Mouse (Mus musculus) heart, adult 2 months (tissue): ENCODE measurements around the gene Ptpn13.

Experiments
- CTCF ChIP-seq: fragments of 200-600 bp; IDR thresholded peaks from 2 replicates; pipeline ENCODE4 v1.8.1; 2022; ENCODE audit warnings: antibody characterized with exemption, mild to moderate bottlenecking, moderate library complexity
- EP300 ChIP-seq: fragments of 200-500 bp; IDR thresholded peaks from 2 replicates; pipeline ENCODE4 v1.6.1; 2011; ENCODE audit warnings: low read depth, low read length, control low read depth; ENCODE audit not compliant: insufficient read depth
- POLR2A ChIP-seq: fragments of 200-500 bp; IDR thresholded peaks from 2 replicates; pipeline ENCODE4 v1.6.1; 2011; ENCODE audit warnings: mild to moderate bottlenecking, low read depth, low read length, control low read depth; ENCODE audit not compliant: insufficient read depth

GRCm38 (mm10) chr5:103499305-103499704, 74.3 kb downstream of the Ptpn13 start:
- TF ChIP-seq CTCF = no peak
- no peak for TF ChIP-seq POLR2A
- TF ChIP-seq EP300 = no peak
